Mouse (Mus musculus): ENCODE results near the gene Gm16430.
"Not testable (repeated sequence)": the region's sequence is repeated elsewhere in the genome, so short reads cannot be mapped to it uniquely, and the experiment has no call there.

DNA sequence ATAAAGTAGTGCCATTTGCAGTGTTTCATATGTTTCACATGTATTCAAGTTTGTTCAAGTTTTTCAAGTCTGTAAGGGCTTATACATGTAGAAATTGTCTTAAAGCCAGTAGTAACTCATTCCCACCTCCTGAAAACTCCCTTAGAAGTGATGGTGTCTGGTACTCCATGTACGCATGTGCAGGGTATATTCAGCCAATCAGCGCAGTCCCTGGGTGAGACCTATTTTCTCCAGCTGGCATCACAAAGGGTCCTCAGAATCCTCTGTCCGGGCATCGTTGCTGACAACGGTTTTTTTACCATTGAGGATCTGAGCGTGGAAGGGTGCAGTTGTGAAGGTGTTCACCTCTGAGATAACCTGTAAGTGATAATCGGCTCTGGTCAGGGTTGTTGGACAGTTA, at the start of gene Gm16430:
- TF ChIP-seq CTCF, EP300 (IDR thresholded peaks at IDR 0.05; ENCODE audit: low read depth): not testable (repeated sequence)
